ENCODE assay signal across 19 mouse cellular contexts in genomic region chr16:31093186-31093585, GRCm38 (mm10).
"Had no signal": no experiment of that assay in that cellular context is flagged by ENCODE, and none has a peak within 500 bp of the region (broad histone marks: within the 10 kb centered on the region; RNA-seq: fewer than 3 reads in every experiment).

No protein-coding gene starts in this region.

- H3K27ac ChIP-seq: layer of hippocampus, adult 2 months; left cerebral cortex, adult 2 months; liver, embryonic 13.5 days; neural tube, embryonic 12.5 days; neural tube, embryonic 15.5 days; stomach, postnatal 0 days had no signal

- H3K9ac ChIP-seq: liver, embryonic 13.5 days; neural tube, embryonic 12.5 days; neural tube, embryonic 15.5 days had no signal

- H3K4me3 ChIP-seq: layer of hippocampus, adult 2 months; left cerebral cortex, adult 2 months; liver, embryonic 13.5 days; neural tube, embryonic 12.5 days; neural tube, embryonic 15.5 days had no signal

- DNase-seq: kidney, adult 9 months; kidney, postnatal 25 days; layer of hippocampus, adult 9-11 months; liver, embryonic 13.5 days; lung, adult 2 months; lung, postnatal 14 days; lung, postnatal 4 days; midbrain, embryonic 14.5 days; right cerebral cortex, adult 18-20 months; right cerebral cortex, postnatal 14 days; right cerebral cortex, postnatal 4 days; thymus, adult 2 months; thymus, postnatal 14 days; thymus, postnatal 4 days had no signal

- H3K9me3 ChIP-seq: liver, embryonic 13.5 days; neural tube, embryonic 12.5 days; neural tube, embryonic 15.5 days had no signal

- H3K27me3 ChIP-seq: liver, embryonic 13.5 days; neural tube, embryonic 12.5 days; neural tube, embryonic 15.5 days had no signal

- H3K4me1 ChIP-seq: liver, embryonic 13.5 days; neural tube, embryonic 12.5 days; neural tube, embryonic 15.5 days had no signal

- H3K4me2 ChIP-seq: liver, embryonic 13.5 days; neural tube, embryonic 12.5 days; neural tube, embryonic 15.5 days had no signal
